ENCODE assay signal across 18 mouse cellular contexts in genomic region chr9:75719481-75719880, GRCm38 (mm10). TPM values are rescaled to one million over a fixed set of nuclear protein-coding genes. Genes with fewer than 3 reads are reported as not detected.
DNase-seq lines count a peak whose midpoint lies in the region; ATAC-seq lines count a peak whose summit lies in the region.
"Had no signal": no experiment of that assay in that cellular context is flagged by ENCODE, and none has a peak within 500 bp of the region (broad histone marks: within the 10 kb centered on the region; RNA-seq: fewer than 3 reads in every experiment).

No protein-coding gene starts in this region.

- H3K36me3 ChIP-seq in embryonic facial prominence, embryonic 15.5 days = no peaks in the 10 kb centered on the region
- no peaks in the 10 kb centered on the region for H3K36me3 ChIP-seq in limb, embryonic 10.5 days

- ATAC-seq in embryonic facial prominence, embryonic 15.5 days (ENCODE audit: insufficient number of reproducible peaks, low FRiP score, low TSS enrichment, low read depth) = no peak
- ATAC-seq in activated CD4-positive, CD25-positive, alpha-beta regulatory T cell, adult 4 months = no peak
- ATAC-seq in megakaryocyte-erythroid progenitor cell, adult 5-6 weeks (replicated peaks; ENCODE audit: low FRiP score, low TSS enrichment, poor library complexity, severe bottlenecking) = no peak
- ATAC-seq: intestine, embryonic 16.5 days; liver, postnatal 0 days had no signal

- no peak overlapping the region for H3K4me2 ChIP-seq in embryonic facial prominence, embryonic 15.5 days (replicated peaks)
- H3K4me2 ChIP-seq: hindbrain, embryonic 14.5 days had no signal

- H3K27ac ChIP-seq in embryonic facial prominence, embryonic 15.5 days (replicated peaks) = 0 out of 2 replicates have a peak overlapping the region, but pooled peaks have one; percentile 45
- H3K27ac ChIP-seq in limb, embryonic 10.5 days = 0 out of 2 replicates have a peak overlapping the region, but pooled peaks have one; percentile 21
- H3K27ac ChIP-seq: hindbrain, embryonic 14.5 days had no signal

- WGBS in embryonic facial prominence, embryonic 15.5 days = 54% methylated on average over 3 of the region's 3 CpGs
- WGBS in limb, embryonic 10.5 days = 83% methylated on average over 3 of the region's 3 CpGs

- H3K27me3 ChIP-seq in embryonic facial prominence, embryonic 15.5 days = no peaks in the 10 kb centered on the region
- no peaks in the 10 kb centered on the region for H3K27me3 ChIP-seq in limb, embryonic 10.5 days (ENCODE audit: low read depth, poor library complexity, severe bottlenecking)
- H3K27me3 ChIP-seq: megakaryocyte, embryonic 14.5 days had no signal

- H3K9me3 ChIP-seq in embryonic facial prominence, embryonic 15.5 days (replicated peaks) = no peaks in the 10 kb centered on the region
- no peaks in the 10 kb centered on the region for H3K9me3 ChIP-seq in limb, embryonic 10.5 days (replicated peaks)
- H3K9me3 ChIP-seq: megakaryocyte, embryonic 14.5 days had no signal

- no peak overlapping the region for H3K4me3 ChIP-seq in embryonic facial prominence, embryonic 15.5 days (replicated peaks)
- H3K4me3 ChIP-seq in limb, embryonic 10.5 days = no peak overlapping the region
- H3K4me3 ChIP-seq: megakaryocyte, embryonic 14.5 days had no signal

- H3K9ac ChIP-seq in embryonic facial prominence, embryonic 15.5 days = no peak overlapping the region
- H3K9ac ChIP-seq: hindbrain, embryonic 14.5 days; liver, postnatal 0 days had no signal

- no peaks in the 10 kb centered on the region for H3K4me1 ChIP-seq in embryonic facial prominence, embryonic 15.5 days
- no peaks in the 10 kb centered on the region for H3K4me1 ChIP-seq in limb, embryonic 10.5 days
- H3K4me1 ChIP-seq: megakaryocyte, embryonic 14.5 days had no signal

- peak; percentile 18 to 33 for DNase-seq in heart, adult 18-20 months
- DNase-seq in heart, postnatal 4 days = no peak
- peak; percentile 40 for DNase-seq in 3T3-L1 (ENCODE audit: low read depth, low spot score)
- no peak for DNase-seq in limb, embryonic 10.5 days (ENCODE audit: low spot score)
- DNase-seq in kidney, adult 11 months = no peak
- DNase-seq: B cell, adult 2 months; cerebellum, adult 9-10 months; kidney, postnatal 36 days; layer of hippocampus, postnatal 36 days; liver, postnatal 0 days; right cerebral cortex, postnatal 25 days; thymus, postnatal 4 days had no signal

RNA-seq across cellular contexts. Expression of gene Scg3, which starts 35.6 kb away (rescaled TPM):
- under 1 TPM; 0.17 to 0.33 TPM for total RNA-seq in heart, adult 18-20 months (2021)
- under 1 TPM; 0.52 to 0.64 TPM for total RNA-seq in heart, postnatal 4 days (2021)
- polyA plus RNA-seq in embryonic facial prominence, embryonic 15.5 days (2015; fragmentation: Nextera tagmentation; extraction: Ambion mirVana) = 1.8 and 4.1 TPM in 2 replicates
- 0.06 TPM in 1 of 2 replicates, not detected in the other for polyA plus RNA-seq in limb, embryonic 10.5 days (2016; fragmentation: Nextera tagmentation; extraction: Ambion mirVana)
- polyA plus RNA-seq in activated CD4-positive, CD25-positive, alpha-beta regulatory T cell, adult 4 months (2017; shearing (Covaris generic)) = not detected
- not detected in 2 replicates for total RNA-seq in megakaryocyte-erythroid progenitor cell, adult 5-6 weeks (2014; fragmentation: Nextera tagmentation)
- total RNA-seq in megakaryocyte-erythroid progenitor cell, adult 5-6 weeks (2017) = not detected in 2 replicates
- polyA plus RNA-seq: liver, postnatal 0 days had no signal

RNA-seq across cellular contexts. Expression of gene Bmp5, which starts 55.7 kb away (rescaled TPM):
- total RNA-seq in heart, adult 18-20 months (2021) = 1 to 10 TPM in 1 of 2 experiments, under 1 TPM in 1; 0.65 to 1.2 TPM
- 1 to 10 TPM; 3.2 TPM for total RNA-seq in heart, postnatal 4 days (2021)
- polyA plus RNA-seq in embryonic facial prominence, embryonic 15.5 days (2015; fragmentation: Nextera tagmentation; extraction: Ambion mirVana) = 7.3 and 9.4 TPM in 2 replicates
- polyA plus RNA-seq in limb, embryonic 10.5 days (2016; fragmentation: Nextera tagmentation; extraction: Ambion mirVana) = 2.1 and 3.7 TPM in 2 replicates
- polyA plus RNA-seq in activated CD4-positive, CD25-positive, alpha-beta regulatory T cell, adult 4 months (2017; shearing (Covaris generic)) = under 1 TPM in 1 of 2 experiments, not detected in 1; 0.34 TPM
- total RNA-seq in megakaryocyte-erythroid progenitor cell, adult 5-6 weeks (2014; fragmentation: Nextera tagmentation) = not detected in 2 replicates
- total RNA-seq in megakaryocyte-erythroid progenitor cell, adult 5-6 weeks (2017) = not detected in 2 replicates

Comparison
In these comparisons a context has a peak if more than half of its experiments do, and no peak if none do; other contexts are left out.
1. DNase-seq: peak in heart, adult 18-20 months (2 of 2) and 3T3-L1 (single experiment); none in heart, postnatal 4 days (single experiment), limb, embryonic 10.5 days (single experiment) and kidney, adult 11 months (single experiment).